Mouse (Mus musculus) adrenal gland, postnatal 36 days (tissue): ENCODE measurements around the gene Nop58. TPM values are rescaled to one million over a fixed set of nuclear protein-coding genes. Genes with fewer than 3 reads are reported as not detected.

ENCODE experiments used
- total RNA-seq, 2 experiments: library from RNA; stranded (reverse); gene quantifications; 2 replicates each; pipeline ENCODE4 v1.2.3; 2021

Nop58 gene
- total RNA-seq, 2 experiments from 2014 or later, result 93.9 to 126 TPM

Other genes with a start within 250 kb of the Nop58 start
- gene Fzd7, start 202.5 kb upstream of the Nop58 start, total RNA-seq, result 10 to 100 TPM; 11.2 to 17.7 TPM
- gene Gm973, start 168.7 kb upstream of the Nop58 start, total RNA-seq, result 10 to 100 TPM in 1 of 2 experiments, under 1 TPM in 1; 0.86 to 23.1 TPM
- gene Sumo1, start 14.1 kb upstream of the Nop58 start, total RNA-seq, result 100 to 1,000 TPM; 115 to 155 TPM
- gene Bmpr2, start 78.4 kb downstream of the Nop58 start, total RNA-seq, result 10 to 100 TPM; 73.4 to 78.1 TPM
- 10 to 100 TPM; 34.8 to 59.8 TPM for gene Fam117b, start 228.0 kb downstream of the Nop58 start, total RNA-seq